Mouse (Mus musculus) brain, embryonic 14.5 days (tissue): Measurements from ENCODE around the gene Anks1b.

Source experiments
- CTCF ChIP-seq: fragments of 200-500 bp; IDR thresholded peaks from 2 replicates; pipeline ENCODE4 v1.5.1; 2012; ENCODE audit warnings: inconsistent platforms, mild to moderate bottlenecking, moderate library complexity, borderline replicate concordance; ENCODE audit not compliant: insufficient read depth, insufficient read length; ENCODE audit errors: extremely low read depth
- POLR2A ChIP-seq: fragments of 200-500 bp; IDR thresholded peaks from 2 replicates; pipeline ENCODE4 v1.6.1; 2012; ENCODE audit warnings: mild to moderate bottlenecking, inconsistent platforms, borderline replicate concordance; ENCODE audit not compliant: poor library complexity, insufficient read depth, insufficient read length, severe bottlenecking; ENCODE audit errors: extremely low read depth

DNA sequence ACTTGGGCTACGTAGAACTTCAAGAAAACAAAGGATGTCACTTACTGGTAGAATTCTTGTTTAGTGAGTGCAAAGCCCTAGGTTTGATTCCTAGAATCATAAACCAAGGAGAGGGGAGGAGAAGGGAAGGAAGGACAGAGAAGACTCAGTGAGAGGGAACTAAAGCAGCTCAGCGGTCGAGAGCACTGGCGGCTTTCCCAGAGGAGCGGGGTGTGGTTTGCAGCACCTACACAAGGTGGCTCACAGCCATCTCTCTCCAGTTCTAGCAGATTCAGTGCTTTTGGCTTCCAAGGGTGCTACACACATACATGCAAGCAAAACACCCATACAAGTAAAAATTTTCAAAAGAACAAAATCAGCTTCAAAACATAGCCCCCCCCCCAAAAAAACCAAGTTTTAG is 1126.6 kb downstream of the Anks1b start:
- no peak for TF ChIP-seq CTCF
- no peak for TF ChIP-seq POLR2A
